Mouse (Mus musculus) olfactory bulb, adult 2 months (tissue): ENCODE measurements around the gene Fam171a1. TPM values are rescaled to one million over a fixed set of nuclear protein-coding genes. Genes with fewer than 3 reads are reported as not detected.

Source experiments
- H3K27ac ChIP-seq: fragments of 200-500 bp; 2 replicates; pipeline ENCODE4 v1.5.1; 2012; ENCODE audit warnings: low read depth, low read length; ENCODE audit not compliant: insufficient read depth
- H3K4me1 ChIP-seq: fragments of 200-500 bp; 2 replicates; pipeline ENCODE4 v1.6.1; 2012; ENCODE audit warnings: low read length; ENCODE audit not compliant: control insufficient read depth, insufficient read depth
- H3K4me3 ChIP-seq: fragments of 200-500 bp; 2 replicates; pipeline ENCODE4 v1.5.1; 2012; ENCODE audit warnings: mild to moderate bottlenecking, low read depth, low read length, moderate library complexity; ENCODE audit not compliant: insufficient read depth
- CTCF ChIP-seq: fragments of 200-500 bp; IDR thresholded peaks from 2 replicates; pipeline ENCODE4 v1.5.1; 2012; ENCODE audit warnings: low read depth, mild to moderate bottlenecking, low read length, moderate library complexity; ENCODE audit not compliant: insufficient read depth
- POLR2A ChIP-seq: fragments of 200-500 bp; IDR thresholded peaks from 2 replicates; pipeline ENCODE4 v1.6.1; 2012; ENCODE audit warnings: mild to moderate bottlenecking, low read depth, low read length, moderate library complexity; ENCODE audit not compliant: insufficient read depth
- WGBS: fragments of 180-500 bp; shearing (Covaris S2); methylation state at CpG from one replicate; pipeline ENCODE4 v1.1.7; 2018; 5-methylcytosine and 5-hydroxymethylcytosine counted together
- polyA plus RNA-seq: library from polyadenylated mRNA; stranded (reverse); fragments of >200 nt; gene quantifications from 2 replicates; pipeline ENCODE4 v1.2.4, GENCODE M21; 2012; ENCODE audit warnings: low replicate concordance; ENCODE audit not compliant: missing spikeins, insufficient read depth, insufficient read length

The Fam171a1 gene
- polyA plus RNA-seq, 1 experiment = not detected

DNA sequence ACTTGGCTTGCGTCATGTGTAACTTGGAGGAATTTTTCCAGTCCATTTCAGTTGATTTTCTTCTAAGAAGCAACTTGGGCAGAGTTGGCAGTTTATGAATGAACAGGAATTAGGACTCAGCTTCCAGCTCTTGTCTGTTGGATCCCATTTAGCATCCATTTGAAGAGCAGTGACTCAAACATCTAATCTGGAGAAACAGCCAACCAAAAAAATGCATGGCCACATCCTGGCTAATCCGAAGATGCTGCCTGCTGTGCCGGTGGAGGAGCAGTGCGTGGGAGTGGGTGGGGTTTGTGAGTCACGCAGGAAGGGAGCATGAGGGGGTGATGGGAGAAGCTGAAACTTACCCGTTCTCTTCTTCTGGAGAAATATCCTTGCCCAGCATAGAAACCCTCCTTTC lies 104.2 kb downstream of the Fam171a1 start:
- Histone ChIP-seq H3K4me1 (peaks cover 13% of the 10 kb centered on the region), H3K27ac (peak overlapping the region; percentile 64), H3K4me3 (no peak overlapping the region)
- TF ChIP-seq POLR2A (no peak), CTCF (no peak)
- WGBS = 19% methylated on average over 6 of the region's 6 CpGs

DNA sequence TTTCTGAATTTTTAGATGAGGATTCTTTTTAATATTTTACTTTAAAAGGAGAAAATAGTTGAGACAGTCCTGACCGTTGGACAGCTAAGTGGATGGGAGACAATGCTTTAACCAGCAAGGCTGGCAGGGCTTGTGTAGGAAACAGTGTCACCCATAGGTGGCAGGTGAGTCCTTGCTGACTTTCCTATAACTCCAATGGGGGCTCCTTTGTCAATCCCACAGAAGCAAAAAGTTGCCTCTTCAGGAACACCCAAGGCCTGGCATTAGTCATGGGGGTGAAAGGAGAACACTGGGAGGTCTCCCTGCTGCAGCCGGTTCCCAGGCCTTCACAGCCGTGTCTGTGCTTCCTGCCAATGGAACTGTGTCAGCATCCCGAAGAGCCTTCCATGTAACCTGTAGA lies 114.5 kb downstream of the Fam171a1 start:
- 53% methylated on average over 4 of the region's 4 CpGs for WGBS
- Histone ChIP-seq H3K4me3 (no peak overlapping the region), H3K27ac (no peak overlapping the region), H3K4me1 (no peaks in the 10 kb centered on the region)
- TF ChIP-seq POLR2A (no peak), CTCF (no peak)

DNA sequence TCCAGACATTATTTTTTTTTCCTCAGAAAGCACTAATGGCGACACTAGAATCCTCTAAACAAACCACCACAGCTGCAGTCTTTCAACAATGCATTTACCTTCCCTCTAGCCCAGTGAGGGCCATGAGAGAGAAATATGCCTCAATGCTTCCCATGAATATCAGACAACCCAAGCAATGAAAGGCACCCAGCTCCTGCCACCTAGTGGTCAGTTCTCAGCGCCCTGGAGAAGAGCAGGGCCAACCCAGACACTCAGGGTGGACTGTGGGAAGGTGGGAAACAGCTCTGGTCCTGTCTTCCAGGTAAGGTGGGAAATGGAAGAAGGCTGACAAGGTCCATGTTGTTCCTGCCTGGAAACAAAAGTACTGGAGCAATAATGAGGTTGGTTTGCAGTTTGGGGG lies 115.0 kb downstream of the Fam171a1 start:
- Histone ChIP-seq H3K4me3 (no peak overlapping the region), H3K27ac (no peak overlapping the region), H3K4me1 (no peaks in the 10 kb centered on the region)
- TF ChIP-seq CTCF (peak; percentile 54; the same call in 1 of the 2 replicates), POLR2A (no peak)
- 19% methylated on average over 2 of the region's 2 CpGs for WGBS

DNA sequence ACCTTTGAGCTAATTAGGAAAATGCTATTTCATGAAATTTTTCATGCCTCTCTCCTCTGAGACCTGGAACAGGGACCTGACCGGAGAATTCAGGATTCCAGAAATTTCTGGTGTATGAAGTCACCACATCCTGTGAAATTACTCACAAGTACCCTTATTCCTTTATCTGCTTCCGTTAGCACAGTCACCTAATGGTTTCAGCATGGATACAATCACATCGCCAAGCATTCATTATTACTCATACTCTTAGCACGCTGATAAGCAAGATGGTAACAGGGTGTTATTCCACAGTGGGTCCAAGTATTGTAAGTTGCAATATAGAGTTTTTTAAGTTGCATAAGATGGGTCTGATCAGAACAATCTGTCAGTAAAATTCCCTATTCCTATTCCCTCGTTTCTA lies 125.2 kb downstream of the Fam171a1 start:
- 69% methylated on average over 5 of the region's 5 CpGs for whole genome bisulfite sequencing

DNA sequence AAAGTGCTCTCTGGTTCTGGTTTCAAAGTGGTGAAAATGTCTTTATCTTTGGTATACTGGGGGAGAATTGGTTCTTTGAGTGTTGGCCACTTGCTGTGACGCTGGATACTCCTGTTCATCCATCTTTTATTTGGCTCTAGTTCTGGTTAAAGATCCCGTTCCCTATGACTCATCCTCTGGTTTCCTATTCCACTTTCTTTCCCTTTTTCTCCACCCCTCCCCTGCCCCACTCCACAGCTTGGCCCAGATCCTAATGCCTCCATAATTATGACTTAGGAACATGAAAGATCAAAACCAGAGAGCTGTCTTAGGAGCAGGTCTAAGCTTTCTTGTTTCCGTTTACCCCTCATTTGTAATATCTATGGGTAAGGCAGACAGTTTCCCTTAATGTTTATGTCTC lies 130.2 kb downstream of the Fam171a1 start:
- Histone ChIP-seq H3K4me1 (no peaks in the 10 kb centered on the region), H3K27ac (no peak overlapping the region), H3K4me3 (no peak overlapping the region)
- WGBS = 21% methylated on average over 3 of the region's 3 CpGs
- no peak for TF ChIP-seq POLR2A
- no peak for TF ChIP-seq CTCF

More for the DNA sequence above, 125.2 kb downstream of the Fam171a1 start:
- Histone ChIP-seq H3K4me3 (no peak overlapping the region), H3K4me1 (no peaks in the 10 kb centered on the region), H3K27ac (no peak overlapping the region)
- TF ChIP-seq POLR2A = no peak
- TF ChIP-seq CTCF = no peak

DNA sequence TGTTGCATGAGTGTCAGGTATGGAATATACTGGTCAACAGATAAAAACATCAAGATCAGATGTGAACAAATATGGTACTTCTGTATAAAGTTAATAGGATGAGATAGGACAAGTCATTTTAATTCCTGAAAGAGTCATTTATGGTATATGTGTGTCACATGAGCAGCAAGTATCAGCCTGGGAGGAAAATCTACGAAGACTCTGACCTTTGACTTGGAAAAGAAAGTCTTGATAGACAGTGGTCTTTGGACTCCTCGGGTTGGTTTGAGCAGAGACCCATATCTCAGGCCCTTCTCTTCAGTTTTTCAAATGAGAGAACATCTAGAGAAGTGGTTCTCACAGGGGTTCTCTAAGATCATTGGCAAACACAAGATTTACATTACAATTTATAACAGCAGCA lies 137.3 kb downstream of the Fam171a1 start:
- no peaks in the 10 kb centered on the region for H3K4me1 ChIP-seq
- WGBS = 89% methylated on average over 2 of the region's 2 CpGs
- H3K4me3 ChIP-seq = no peak overlapping the region
- no peak overlapping the region for H3K27ac ChIP-seq
- TF ChIP-seq CTCF (no peak), POLR2A (no peak)

DNA sequence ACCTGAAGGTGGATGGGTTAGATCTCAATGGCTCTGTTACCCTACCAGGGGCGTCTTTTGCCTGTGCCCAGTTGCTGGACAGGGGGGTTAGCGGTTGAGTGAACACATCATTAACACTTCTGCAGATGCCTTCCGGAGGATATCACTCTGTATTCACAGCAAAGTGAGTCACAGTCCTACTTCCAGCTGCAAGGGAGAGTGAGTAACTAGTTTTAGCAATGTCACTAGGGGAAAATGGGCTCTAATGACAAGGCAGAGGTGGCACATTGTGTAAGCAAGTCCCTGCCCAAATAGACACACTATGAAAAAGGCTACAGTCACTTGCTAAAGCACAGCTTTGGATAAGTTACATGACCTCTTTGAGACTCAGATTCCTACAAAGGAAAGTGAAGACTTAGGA lies 152.4 kb downstream of the Fam171a1 start:
- H3K27ac ChIP-seq = peak overlapping the region; percentile 12; the same call in 1 of the 2 replicates
- TF ChIP-seq CTCF = no peak
- 52% methylated on average over 3 of the region's 3 CpGs for WGBS
- H3K4me3 ChIP-seq = no peak overlapping the region
- H3K4me1 ChIP-seq = peaks cover 4% of the 10 kb centered on the region; the same call in 1 of the 2 replicates

DNA sequence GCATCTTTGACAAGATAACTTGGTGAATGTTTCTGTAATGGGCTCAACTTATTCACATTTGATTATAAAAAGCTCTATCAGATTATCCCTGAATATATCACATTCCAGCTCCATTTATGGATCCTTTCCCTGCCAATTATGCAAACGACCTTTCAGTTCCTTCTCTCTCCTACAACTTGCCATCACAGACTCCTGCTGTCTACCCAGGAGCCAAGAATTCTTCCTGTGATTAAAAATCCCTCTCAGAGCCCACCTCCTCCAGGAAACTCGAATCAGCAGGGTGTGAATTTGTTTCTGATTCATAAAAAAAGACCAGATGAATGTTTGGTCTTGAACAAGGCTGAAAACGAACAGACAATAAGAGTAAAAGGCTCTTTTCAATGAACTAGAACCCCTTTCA lies 153.9 kb downstream of the Fam171a1 start:
- Histone ChIP-seq H3K4me1 (peaks cover 4% of the 10 kb centered on the region; the same call in 1 of the 2 replicates), H3K4me3 (no peak overlapping the region), H3K27ac (0 out of 2 replicates have a peak overlapping the region, but pooled peaks have one; percentile 62)
- WGBS = 12% methylated on average over 3 of the region's 3 CpGs
- TF ChIP-seq CTCF (no peak), POLR2A (no peak)

DNA sequence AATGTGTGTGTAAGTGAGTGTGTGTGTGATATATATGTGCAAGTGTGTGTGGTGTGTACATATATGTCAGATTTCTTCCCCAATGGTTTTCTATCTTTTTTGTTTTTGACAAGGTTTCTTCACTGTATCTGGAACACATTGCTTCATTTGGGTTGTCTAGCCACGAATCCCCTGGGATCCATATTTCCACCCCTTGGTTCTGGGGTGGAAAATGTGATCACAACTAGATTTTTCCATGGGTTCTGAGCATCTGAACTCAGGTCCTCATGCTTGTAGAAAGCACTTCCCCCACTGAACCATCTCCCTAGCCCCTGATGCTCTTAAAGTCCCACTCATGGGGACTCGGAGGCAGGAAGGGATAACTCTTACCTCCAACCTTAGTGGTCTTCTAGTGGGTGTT lies 159.3 kb downstream of the Fam171a1 start:
- TF ChIP-seq POLR2A = no peak
- no peak for TF ChIP-seq CTCF
- no peaks in the 10 kb centered on the region for H3K4me1 ChIP-seq
- WGBS = 89% methylated on average over 2 of the region's 2 CpGs
- no peak overlapping the region for H3K27ac ChIP-seq
- H3K4me3 ChIP-seq = no peak overlapping the region

DNA sequence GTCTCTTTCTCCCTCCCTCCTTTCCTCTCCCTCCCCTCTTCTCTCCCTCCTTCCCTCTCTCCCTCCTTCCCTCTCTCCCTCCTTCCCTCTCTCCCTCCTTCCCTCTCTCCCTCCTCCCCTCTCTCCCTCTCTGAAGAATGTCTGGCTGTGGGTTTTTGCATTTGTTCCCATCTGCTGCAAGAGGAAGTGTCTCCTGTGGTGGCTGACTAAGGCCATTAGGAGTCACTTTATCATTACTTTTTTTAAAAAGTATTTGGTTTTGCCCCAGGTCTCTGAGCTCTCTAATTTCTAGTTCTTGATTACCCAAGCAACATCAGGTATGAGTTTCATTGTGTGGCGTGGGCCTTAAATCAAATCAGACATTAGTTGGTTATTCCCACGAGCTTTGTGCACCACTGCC lies 162.1 kb downstream of the Fam171a1 start:
- TF ChIP-seq POLR2A = no peak
- TF ChIP-seq CTCF = no peak
- no peaks in the 10 kb centered on the region for H3K4me1 ChIP-seq
- 82% methylated on average over 2 of the region's 2 CpGs for WGBS

More for the DNA sequence above, 162.1 kb downstream of the Fam171a1 start:
- Histone ChIP-seq H3K4me3 (no peak overlapping the region), H3K27ac (no peak overlapping the region)

Other genes with a start within 250 kb of the Fam171a1 start
- gene Nmt2, start 170.0 kb downstream of the Fam171a1 start, polyA plus RNA-seq = not detected in 2 replicates
- gene Rpp38, start 218.4 kb downstream of the Fam171a1 start, polyA plus RNA-seq = not detected in 2 replicates
- not detected in 2 replicates for gene Acbd7, start 221.9 kb downstream of the Fam171a1 start, polyA plus RNA-seq